Mouse (Mus musculus) ovary, adult 10 weeks (tissue): Measurements from ENCODE around the gene Slc9a3. TPM values are rescaled to one million over a fixed set of nuclear protein-coding genes. Genes with fewer than 3 reads are reported as not detected.

ENCODE experiments used
- polyA plus RNA-seq: library from polyadenylated mRNA; stranded (reverse); fragments of 350-450 nt; fragmentation: Illumina TruSeq; extraction: RNeasy Lipid Tissue Mini Kit (QIAGEN cat#74804); gene quantifications from one replicate; pipeline ENCODE4 v1.2.3, GENCODE M21; 2014

Slc9a3 gene
- polyA plus RNA-seq = 3.8 TPM

DNA sequence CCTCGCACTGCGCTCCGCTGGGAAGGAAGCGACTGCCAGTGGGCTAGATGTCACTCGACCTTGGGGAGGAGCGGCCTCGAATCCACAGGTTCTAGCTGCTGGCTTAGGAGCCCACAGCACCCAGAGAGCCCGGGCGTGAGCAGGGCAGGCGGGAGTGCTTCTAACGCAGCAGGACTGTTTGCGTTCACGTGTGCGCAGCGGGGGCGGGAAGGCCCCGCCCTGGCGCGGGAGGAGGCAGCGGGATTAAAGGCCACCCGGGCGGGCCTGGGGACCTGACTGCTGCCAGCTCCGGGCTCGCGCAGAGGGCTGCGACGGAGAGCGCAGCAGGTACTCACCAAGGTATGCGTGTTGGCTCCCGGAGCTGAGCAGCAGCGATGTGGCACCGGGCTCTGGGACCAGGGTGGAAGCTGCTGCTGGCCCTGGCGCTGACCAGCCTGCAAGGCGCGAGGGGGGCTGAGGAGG lies at the start of gene Slc9a3:
TSS of gene Slc9a3 (plus strand) at position 317 of the 462 bp plus-strand sequence.

GRCm38 (mm10) chr13:74208317-74208985 lies 87.2 kb downstream of the Slc9a3 start, which contains the start of gene Exoc3:
TSS of gene Exoc3 (minus strand) at chr13:74208732.

Other genes starting within 250 kb of the Slc9a3 start
- 32.4 TPM for gene Trip13, start 183.7 kb upstream of the Slc9a3 start, polyA plus RNA-seq
- gene Brd9, start 183.6 kb upstream of the Slc9a3 start, polyA plus RNA-seq = 36.2 TPM
- not detected for gene Zdhhc11, start 157.6 kb upstream of the Slc9a3 start, polyA plus RNA-seq
- 6.2 TPM for gene Tppp, start 112.0 kb upstream of the Slc9a3 start, polyA plus RNA-seq
- 10.5 TPM for gene Cep72, start 59.2 kb upstream of the Slc9a3 start, polyA plus RNA-seq
- gene Exoc3, start 87.3 kb downstream of the Slc9a3 start, polyA plus RNA-seq = 45.6 TPM
- 0.94 TPM for gene Ahrr, start 170.9 kb downstream of the Slc9a3 start, polyA plus RNA-seq
- gene Pdcd6, start 196.1 kb downstream of the Slc9a3 start, polyA plus RNA-seq = 108 TPM
- gene Sdha, start 228.8 kb downstream of the Slc9a3 start, polyA plus RNA-seq = 262 TPM
- 32.8 TPM for gene Ccdc127, start 228.9 kb downstream of the Slc9a3 start, polyA plus RNA-seq
- 0.48 TPM for gene Lrrc14b, start 242.5 kb downstream of the Slc9a3 start, polyA plus RNA-seq